Mouse (Mus musculus) embryonic fibroblast, embryonic 13.5 days (primary cell): ENCODE data around the gene Tanc1. TPM values are rescaled to one million over a fixed set of nuclear protein-coding genes. Genes with fewer than 3 reads are reported as not detected.
A peak's percentile ranks its signal among the peaks of the same experiment; 100 is the strongest.

ENCODE experiments used
- H3K27ac ChIP-seq: 2 replicates; pipeline ENCODE4 v1.5.1; 2012; ENCODE audit warnings: low read length, control low read depth, inconsistent platforms; ENCODE audit not compliant: insufficient read depth
- H3K4me1 ChIP-seq: 2 replicates; pipeline ENCODE4 v1.6.1; 2011; ENCODE audit warnings: low read length; ENCODE audit not compliant: control insufficient read depth, insufficient read depth
- H3K4me3 ChIP-seq: 2 replicates; pipeline ENCODE4 v1.5.1; 2011; ENCODE audit warnings: mild to moderate bottlenecking, control low read depth, low read length; ENCODE audit not compliant: insufficient read depth
- CTCF ChIP-seq: IDR thresholded peaks from 2 replicates; pipeline ENCODE4 v1.5.1; 2011; ENCODE audit warnings: mild to moderate bottlenecking, control low read depth, low read length, moderate library complexity, borderline replicate concordance; ENCODE audit not compliant: insufficient read depth
- POLR2A ChIP-seq: IDR thresholded peaks from 2 replicates; pipeline ENCODE4 v1.6.1; 2011; ENCODE audit warnings: low read depth, mild to moderate bottlenecking, control low read depth, low read length, moderate library complexity
- polyA plus RNA-seq: library from polyadenylated mRNA; stranded (reverse); fragments of >200 nt; gene quantifications from 2 replicates; pipeline ENCODE4 v1.2.4, GENCODE M21; 2011; ENCODE audit warnings: low read depth; ENCODE audit not compliant: missing spikeins, insufficient read length

Tanc1 gene
- polyA plus RNA-seq, 1 experiment: 66.1 TPM

GRCm38 (mm10) chr2:59747757-59748156 lies 135.9 kb downstream of the Tanc1 start:
- Histone ChIP-seq H3K4me3 (no peak overlapping the region), H3K27ac (no peak overlapping the region), H3K4me1 (peaks cover 6% of the 10 kb centered on the region)
- TF ChIP-seq CTCF (no peak), POLR2A (no peak)

- peaks cover 6% of the 10 kb centered on the region for H3K4me1 ChIP-seq
- H3K4me3 ChIP-seq: no peak overlapping the region
- TF ChIP-seq CTCF (no peak), POLR2A (no peak)
- no peak overlapping the region for H3K27ac ChIP-seq
Measured at GRCm38 (mm10) chr2:59749371-59749770, 137.5 kb downstream of the Tanc1 start.

GRCm38 (mm10) chr2:59751172-59751571 lies 139.3 kb downstream of the Tanc1 start:
- Histone ChIP-seq H3K4me1 (peaks cover 2% of the 10 kb centered on the region), H3K4me3 (no peak overlapping the region), H3K27ac (no peak overlapping the region)
- TF ChIP-seq POLR2A (no peak), CTCF (no peak)

- Histone ChIP-seq H3K27ac (peak overlapping the region; percentile 89; the same call in 1 of the 2 replicates), H3K4me3 (no peak overlapping the region), H3K4me1 (no peaks in the 10 kb centered on the region)
- TF ChIP-seq POLR2A (no peak), CTCF (no peak)
Measured at GRCm38 (mm10) chr2:59752148-59752547, 140.3 kb downstream of the Tanc1 start.

- Histone ChIP-seq H3K27ac (peak overlapping the region; percentile 89), H3K4me3 (no peak overlapping the region), H3K4me1 (0 out of 2 replicates have a peak, but pooled peaks cover 4% of the 10 kb centered on the region)
- no peak for TF ChIP-seq POLR2A
- no peak for TF ChIP-seq CTCF
Measured at GRCm38 (mm10) chr2:59752766-59753165, 140.9 kb downstream of the Tanc1 start.

- no peak for TF ChIP-seq POLR2A
- TF ChIP-seq CTCF: no peak
- Histone ChIP-seq H3K4me3 (no peak overlapping the region), H3K27ac (no peak overlapping the region), H3K4me1 (0 out of 2 replicates have a peak, but pooled peaks cover 5% of the 10 kb centered on the region)
Measured at GRCm38 (mm10) chr2:59756137-59756753, 144.4 kb downstream of the Tanc1 start.

- Histone ChIP-seq H3K4me3 (no peak overlapping the region), H3K27ac (no peak overlapping the region), H3K4me1 (0 out of 2 replicates have a peak, but pooled peaks cover 5% of the 10 kb centered on the region)
- TF ChIP-seq POLR2A: no peak
- no peak for TF ChIP-seq CTCF
Measured at GRCm38 (mm10) chr2:59757015-59757414, 145.2 kb downstream of the Tanc1 start.

GRCm38 (mm10) chr2:59758139-59758918 lies 146.5 kb downstream of the Tanc1 start:
- Histone ChIP-seq H3K4me3 (no peak overlapping the region), H3K4me1 (0 out of 2 replicates have a peak, but pooled peaks cover 5% of the 10 kb centered on the region), H3K27ac (no peak overlapping the region; the same call in 1 of the 2 replicates)
- TF ChIP-seq CTCF (no peak), POLR2A (no peak)

GRCm38 (mm10) chr2:59760731-59761130 lies 148.9 kb downstream of the Tanc1 start:
- 0 out of 2 replicates have a peak, but pooled peaks cover 5% of the 10 kb centered on the region for H3K4me1 ChIP-seq
- no peak overlapping the region for H3K4me3 ChIP-seq
- no peak overlapping the region for H3K27ac ChIP-seq
- no peak for TF ChIP-seq POLR2A
- TF ChIP-seq CTCF: no peak

GRCm38 (mm10) chr2:59761183-59761582 lies 149.3 kb downstream of the Tanc1 start:
- Histone ChIP-seq H3K4me1 (0 out of 2 replicates have a peak, but pooled peaks cover 5% of the 10 kb centered on the region), H3K4me3 (no peak overlapping the region), H3K27ac (no peak overlapping the region)
- TF ChIP-seq POLR2A (no peak), CTCF (no peak)
